Mouse (Mus musculus) stomach, postnatal 0 days (tissue): ENCODE results near the gene Slc10a6. TPM values are rescaled to one million over a fixed set of nuclear protein-coding genes. Genes with fewer than 3 reads are reported as not detected.

Experiments used
- ATAC-seq: fragments of 200-750 bp; cut with Nextera tagmentation; 2 replicates; pipeline ENCODE4 v1.8.0; 2017; ENCODE audit not compliant: low FRiP score, low TSS enrichment
- DNase-seq: peaks from one replicate; pipeline ENCODE4 v3.0.0-alpha.2; 2016; ENCODE audit warnings: low spot score
- H3K27ac ChIP-seq: fragments of 300-500 bp; sonication (generic); replicated peaks from 2 replicates; pipeline ENCODE4 v1.5.1; 2014; ENCODE audit warnings: mild to moderate bottlenecking, control low read depth
- H3K27me3 ChIP-seq: fragments of 300-500 bp; sonication (generic); 2 replicates; pipeline ENCODE4 v1.6.1; 2014; ENCODE audit warnings: low read length; ENCODE audit not compliant: control insufficient read depth, insufficient read depth
- H3K36me3 ChIP-seq: fragments of 300-500 bp; sonication (generic); 2 replicates; pipeline ENCODE4 v1.6.1; 2014; ENCODE audit warnings: low read length, mixed read lengths; ENCODE audit not compliant: control insufficient read depth, insufficient read depth
- H3K4me1 ChIP-seq: fragments of 300-500 bp; sonication (generic); replicated peaks from 2 replicates; pipeline ENCODE4 v1.6.1; 2014; ENCODE audit warnings: antibody characterized with exemption; ENCODE audit not compliant: control insufficient read depth, insufficient read depth
- H3K4me2 ChIP-seq: fragments of 300-500 bp; sonication (generic); replicated peaks from 2 replicates; pipeline ENCODE4 v1.6.1; 2014; ENCODE audit warnings: low read depth, mild to moderate bottlenecking, control low read depth, moderate library complexity
- H3K4me3 ChIP-seq: fragments of 300-500 bp; sonication (generic); 2 replicates; pipeline ENCODE4 v1.5.1; 2014; ENCODE audit warnings: low read depth, low read length, control low read depth
- H3K9ac ChIP-seq: fragments of 300-500 bp; sonication (generic); 2 replicates; pipeline ENCODE4 v1.6.1; 2014; ENCODE audit warnings: mild to moderate bottlenecking, low read length, control low read depth, mixed read lengths
- H3K9me3 ChIP-seq: fragments of 300-500 bp; sonication (generic); 2 replicates; pipeline ENCODE4 v1.6.1; 2016; ENCODE audit warnings: low read length; ENCODE audit not compliant: control insufficient read depth
- CTCF ChIP-seq: IDR thresholded peaks from 2 replicates; pipeline ENCODE4 v1.5.1; 2016; ENCODE audit warnings: antibody characterized with exemption, low read depth, mild to moderate bottlenecking, moderate library complexity
- EP300 ChIP-seq: optimal IDR thresholded peaks from 2 replicates; pipeline ENCODE3; 2016; ENCODE audit warnings: antibody characterized with exemption
- WGBS: fragments of 180-500 bp; shearing (Covaris S2); extraction: QIAGEN DNeasy Blood & Tissue Kit; methylation state at CpG from one replicate; pipeline ENCODE4 v1.1.7; 2014; 5-methylcytosine and 5-hydroxymethylcytosine counted together
- polyA plus RNA-seq: library from polyadenylated mRNA; unstranded; fragments of >200 nt; fragmentation: Nextera tagmentation; extraction: Ambion mirVana; gene quantifications from 2 replicates; pipeline ENCODE4 v1.2.1, GENCODE M21; 2015

Gene Slc10a6
- 30.7 and 31.8 TPM in 2 replicates for polyA plus RNA-seq

- H3K9ac ChIP-seq, result 0 out of 2 replicates have a peak within 1 kb of the TSS, but pooled peaks have one; percentile 13
- no peaks in the 10 kb centered on the region for H3K36me3 ChIP-seq
- H3K27ac ChIP-seq, result peak within 1 kb of the TSS; percentile 81
- H3K9me3 ChIP-seq, result no peaks in the 10 kb centered on the region
- peak; percentile 96 for ATAC-seq
- TF ChIP-seq CTCF (no peak), EP300 (peak; percentile 96)
- H3K4me1 ChIP-seq, result peaks cover 4% of the 10 kb centered on the region; the same call in 1 of the 2 replicates
- WGBS, result 36% methylated on average over 17 of the region's 17 CpGs
- peak within 1 kb of the TSS; percentile 1; the same call in 1 of the 2 replicates for H3K4me3 ChIP-seq
- peak; percentile 64 for DNase-seq
- peak within 1 kb of the TSS; percentile 23 for H3K4me2 ChIP-seq
- no peaks in the 10 kb centered on the region for H3K27me3 ChIP-seq
Measured at GRCm38 (mm10) chr5:103629111-103629764, at the start of gene Slc10a6. TSS of gene Slc10a6 (minus strand) at chr5:103629403.

GRCm38 (mm10) chr5:103678974-103679373 lies 49.8 kb upstream of the Slc10a6 start:
- WGBS, result 94% methylated on average over 5 of the region's 5 CpGs
- no peak for TF ChIP-seq EP300
- TF ChIP-seq CTCF, result no peak
- Histone ChIP-seq H3K27ac (no peak overlapping the region), H3K36me3 (no peaks in the 10 kb centered on the region), H3K9me3 (no peaks in the 10 kb centered on the region), H3K4me3 (no peak overlapping the region), H3K27me3 (no peaks in the 10 kb centered on the region), H3K4me2 (no peak overlapping the region), H3K4me1 (no peaks in the 10 kb centered on the region), H3K9ac (no peak overlapping the region)
- ATAC-seq, result no peak
- no peak for DNase-seq

GRCm38 (mm10) chr5:103677894-103678293 lies 48.7 kb upstream of the Slc10a6 start:
- 80% methylated on average over 6 of the region's 6 CpGs for WGBS
- no peak overlapping the region for H3K4me2 ChIP-seq
- DNase-seq (no peak), ATAC-seq (no peak)
- no peaks in the 10 kb centered on the region for H3K4me1 ChIP-seq
- no peak for TF ChIP-seq CTCF
- TF ChIP-seq EP300, result no peak
- no peaks in the 10 kb centered on the region for H3K36me3 ChIP-seq
- no peaks in the 10 kb centered on the region for H3K9me3 ChIP-seq
- H3K9ac ChIP-seq, result no peak overlapping the region
- no peak overlapping the region for H3K4me3 ChIP-seq
- H3K27ac ChIP-seq, result no peak overlapping the region
- H3K27me3 ChIP-seq, result no peaks in the 10 kb centered on the region

- Histone ChIP-seq H3K4me1 (no peaks in the 10 kb centered on the region), H3K36me3 (no peaks in the 10 kb centered on the region), H3K4me3 (no peak overlapping the region), H3K9ac (no peak overlapping the region), H3K27ac (no peak overlapping the region; the same call in 1 of the 2 replicates), H3K27me3 (no peaks in the 10 kb centered on the region), H3K9me3 (no peaks in the 10 kb centered on the region), H3K4me2 (no peak overlapping the region)
- no peak for TF ChIP-seq EP300
- TF ChIP-seq CTCF, result no peak
- peak; percentile 38; the same call in 1 of the 2 replicates for ATAC-seq
- no peak for DNase-seq
- 62% methylated on average over 6 of the region's 6 CpGs for WGBS
Measured at GRCm38 (mm10) chr5:103676289-103676881, 47.2 kb upstream of the Slc10a6 start.

GRCm38 (mm10) chr5:103674482-103674881 lies 45.3 kb upstream of the Slc10a6 start:
- Histone ChIP-seq H3K27ac (no peak overlapping the region), H3K27me3 (no peaks in the 10 kb centered on the region), H3K9me3 (no peaks in the 10 kb centered on the region), H3K4me2 (no peak overlapping the region), H3K4me3 (no peak overlapping the region), H3K9ac (no peak overlapping the region), H3K4me1 (no peaks in the 10 kb centered on the region), H3K36me3 (no peaks in the 10 kb centered on the region)
- ATAC-seq (no peak), DNase-seq (no peak)
- TF ChIP-seq CTCF, result no peak
- 48% methylated on average over 6 of the region's 6 CpGs for WGBS

- ATAC-seq (no peak), DNase-seq (no peak)
- no peaks in the 10 kb centered on the region for H3K27me3 ChIP-seq
- H3K9ac ChIP-seq, result no peak overlapping the region
- TF ChIP-seq EP300, result no peak
- TF ChIP-seq CTCF, result no peak
- no peaks in the 10 kb centered on the region for H3K9me3 ChIP-seq
- no peaks in the 10 kb centered on the region for H3K4me1 ChIP-seq
- 71% methylated on average over 4 of the region's 4 CpGs for WGBS
- no peak overlapping the region for H3K4me2 ChIP-seq
- H3K36me3 ChIP-seq, result no peaks in the 10 kb centered on the region
- no peak overlapping the region for H3K4me3 ChIP-seq
- 0 out of 2 replicates have a peak overlapping the region, but pooled peaks have one; percentile 45 for H3K27ac ChIP-seq
Measured at GRCm38 (mm10) chr5:103673611-103674010, 44.4 kb upstream of the Slc10a6 start.
